Comparison of ENCODE assay signal across 17 mouse cellular contexts in genomic region chr11:61337586-61337985, GRCm38 (mm10). TPM values are rescaled to one million over a fixed set of nuclear protein-coding genes. Genes with fewer than 3 reads are reported as not detected.
A peak's percentile ranks its signal among the peaks of the same experiment; 100 is the strongest.
DNase-seq lines count a peak whose midpoint lies in the region; ATAC-seq and TF ChIP-seq lines count a peak whose summit lies in the region.
"Had no signal": no experiment of that assay in that cellular context is flagged by ENCODE, and none has a peak within 500 bp of the region (broad histone marks: within the 10 kb centered on the region; RNA-seq: fewer than 3 reads in every experiment).

No protein-coding gene starts in this region.

- no peak for DNase-seq in lung, adult 2 months
- no peak for DNase-seq in lung, postnatal 25 days (ENCODE audit: low spot score)
- peak; percentile 14 for DNase-seq in MN1 (ENCODE audit: low spot score)
- DNase-seq in splenic B cell, adult 2 months (ENCODE audit: low read depth, low spot score) = peak; percentile 18
- no peak for DNase-seq in adrenal gland, postnatal 10 days
- DNase-seq: cerebellum, adult 8-10 months; embryo, embryonic 11 days; heart, adult 11 months; heart, postnatal 4 days; layer of hippocampus, adult 9-11 months; left cerebral cortex, postnatal 4 days; right cerebral cortex, postnatal 25 days had no signal

- H3K27ac ChIP-seq in intestine, postnatal 0 days (ENCODE audit: low read depth, low read length) = no peak overlapping the region
- no peak overlapping the region for H3K27ac ChIP-seq in intestine, embryonic 15.5 days
- no peak overlapping the region for H3K27ac ChIP-seq in hindbrain, embryonic 16.5 days (ENCODE audit: low read depth, low read length)
- H3K27ac ChIP-seq: macrophage had no signal

- no peak overlapping the region for H3K9ac ChIP-seq in intestine, postnatal 0 days (ENCODE audit: low read depth, low read length)
- H3K9ac ChIP-seq in intestine, embryonic 15.5 days = no peak overlapping the region
- no peak overlapping the region for H3K9ac ChIP-seq in hindbrain, embryonic 16.5 days (ENCODE audit: low read depth, low read length)

- WGBS in intestine, postnatal 0 days = 67% methylated on average over 10 of the region's 10 CpGs
- WGBS in intestine, embryonic 15.5 days = 70% methylated on average over 10 of the region's 10 CpGs
- 68% methylated on average over 10 of the region's 10 CpGs for WGBS in lung, adult 2 months
- 79% methylated on average over 10 of the region's 10 CpGs for WGBS in hindbrain, embryonic 16.5 days

- H3K4me1 ChIP-seq in intestine, postnatal 0 days (replicated peaks; ENCODE audit: control insufficient read depth, insufficient read depth, low read length) = peaks cover 4% of the 10 kb centered on the region; the same call in 1 of the 2 replicates
- peaks cover 4% of the 10 kb centered on the region; the same call in 1 of the 2 replicates for H3K4me1 ChIP-seq in intestine, embryonic 15.5 days (replicated peaks)
- no peaks in the 10 kb centered on the region; the same call in 1 of the 2 replicates for H3K4me1 ChIP-seq in lung, adult 2 months (ENCODE audit: control insufficient read depth, insufficient read depth, low read length)
- peaks cover 3% of the 10 kb centered on the region for H3K4me1 ChIP-seq in hindbrain, embryonic 16.5 days (ENCODE audit: control insufficient read depth, insufficient read depth, low read depth, low read length)

- H3K9me3 ChIP-seq in intestine, postnatal 0 days (ENCODE audit: control insufficient read depth) = no peaks in the 10 kb centered on the region
- H3K9me3 ChIP-seq in intestine, embryonic 15.5 days = no peaks in the 10 kb centered on the region
- no peaks in the 10 kb centered on the region for H3K9me3 ChIP-seq in hindbrain, embryonic 16.5 days (ENCODE audit: control insufficient read depth, low read length)

- peak; percentile 65 for TF ChIP-seq CTCF in intestine, postnatal 0 days (IDR thresholded peaks at IDR 0.05; ENCODE audit: low read depth)
- TF ChIP-seq CTCF in lung, adult 2 months (IDR thresholded peaks at IDR 0.05; ENCODE audit: insufficient read depth, low read length) = peak; percentile 35; the same call in 1 of the 2 replicates

- no peak for ATAC-seq in intestine, postnatal 0 days
- no peak for ATAC-seq in intestine, embryonic 15.5 days
- ATAC-seq in hindbrain, embryonic 16.5 days = no peak
- ATAC-seq: intestine, embryonic 16.5 days had no signal

- peaks cover 11% of the 10 kb centered on the region for H3K27me3 ChIP-seq in intestine, postnatal 0 days (replicated peaks; ENCODE audit: control insufficient read depth, insufficient read depth, low read length)
- H3K27me3 ChIP-seq in intestine, embryonic 15.5 days (replicated peaks) = peaks cover 9% of the 10 kb centered on the region
- H3K27me3 ChIP-seq in splenic B cell, adult 2 months (ENCODE audit: control insufficient read depth, insufficient read depth, low read length, poor library complexity, severe bottlenecking) = no peaks in the 10 kb centered on the region
- peaks cover 1% of the 10 kb centered on the region for H3K27me3 ChIP-seq in hindbrain, embryonic 16.5 days (replicated peaks; ENCODE audit: control insufficient read depth, insufficient read depth, low read length)

- TF ChIP-seq POLR2A in lung, adult 2 months (IDR thresholded peaks at IDR 0.05; ENCODE audit: borderline replicate concordance, extremely low read depth, low read depth, low read length) = no peak

- no peak overlapping the region for H3K4me3 ChIP-seq in intestine, postnatal 0 days (ENCODE audit: low read depth, low read length)
- H3K4me3 ChIP-seq in intestine, embryonic 15.5 days (replicated peaks) = no peak overlapping the region
- H3K4me3 ChIP-seq in lung, adult 2 months (replicated peaks; ENCODE audit: extremely low read depth, low read depth, low read length) = no peak overlapping the region
- H3K4me3 ChIP-seq in hindbrain, embryonic 16.5 days (ENCODE audit: low read length) = no peak overlapping the region

- no peak overlapping the region for H3K4me2 ChIP-seq in intestine, postnatal 0 days (replicated peaks; ENCODE audit: low read depth)
- no peak overlapping the region for H3K4me2 ChIP-seq in intestine, embryonic 15.5 days (replicated peaks)
- H3K4me2 ChIP-seq in hindbrain, embryonic 16.5 days (ENCODE audit: low read length) = no peak overlapping the region

- no peaks in the 10 kb centered on the region for H3K36me3 ChIP-seq in intestine, postnatal 0 days (ENCODE audit: control insufficient read depth, insufficient read depth)
- H3K36me3 ChIP-seq in intestine, embryonic 15.5 days = no peaks in the 10 kb centered on the region
- H3K36me3 ChIP-seq in splenic B cell, adult 2 months (ENCODE audit: control insufficient read depth, insufficient read depth, low read length, poor library complexity, severe bottlenecking) = no peaks in the 10 kb centered on the region
- no peaks in the 10 kb centered on the region for H3K36me3 ChIP-seq in hindbrain, embryonic 16.5 days (ENCODE audit: control insufficient read depth, insufficient read depth, low read length)

RNA-seq across cellular contexts. Expression of gene Slc47a2, which starts 5.1 kb away (rescaled TPM):
- polyA plus RNA-seq in intestine, postnatal 0 days (2015; fragmentation: Nextera tagmentation; extraction: Ambion mirVana) = not detected in 2 replicates
- not detected in 2 replicates for polyA plus RNA-seq in intestine, embryonic 15.5 days (2015; fragmentation: Nextera tagmentation; extraction: Ambion mirVana)
- polyA plus RNA-seq in lung, adult 2 months (2012; rRNA removed) = 0.19 and 0.29 TPM in 2 replicates
- not detected for total RNA-seq in adrenal gland, postnatal 10 days (2021)
- 0.06 TPM in 1 of 2 replicates, not detected in the other for polyA plus RNA-seq in hindbrain, embryonic 16.5 days (2015; fragmentation: Nextera tagmentation; extraction: Ambion mirVana)
- polyA plus RNA-seq: intestine, embryonic 16.5 days; macrophage had no signal

RNA-seq across cellular contexts. Expression of gene Slc47a1, which starts 40.6 kb away (rescaled TPM):
- 8.0 and 9.8 TPM in 2 replicates for polyA plus RNA-seq in intestine, postnatal 0 days (2015; fragmentation: Nextera tagmentation; extraction: Ambion mirVana)
- polyA plus RNA-seq in intestine, embryonic 15.5 days (2015; fragmentation: Nextera tagmentation; extraction: Ambion mirVana) = 4.8 and 5.9 TPM in 2 replicates
- polyA plus RNA-seq in lung, adult 2 months (2012; rRNA removed) = 1.9 and 3.1 TPM in 2 replicates
- total RNA-seq in adrenal gland, postnatal 10 days (2021) = 1 to 10 TPM; 4.5 to 9.0 TPM
- polyA plus RNA-seq in hindbrain, embryonic 16.5 days (2015; fragmentation: Nextera tagmentation; extraction: Ambion mirVana) = 0.69 and 1.0 TPM in 2 replicates
- polyA plus RNA-seq: macrophage had no signal

Comparison
In these comparisons a context has a peak if more than half of its experiments do, and no peak if none do; other contexts are left out.
1. DNase-seq: peak in MN1 (single experiment) and splenic B cell, adult 2 months (single experiment); none in lung, adult 2 months (single experiment), lung, postnatal 25 days (single experiment) and adrenal gland, postnatal 10 days (single experiment).